Mouse (Mus musculus) forebrain, embryonic 13.5 days (tissue): ENCODE measurements at regions not wholly inside any gene's neighbourhood (a gene's known extent, or its start where the extent isn't known, plus 50 kb on each side); places are given as distances from the start of the nearest gene placed in this dataset.

Experiments
- ATAC-seq: fragments of 200-750 bp; cut with Nextera tagmentation; 2 replicates; pipeline ENCODE4 v1.8.0; 2017
- H3K27ac ChIP-seq: fragments of 300-500 bp; sonication (generic); 2 replicates; pipeline ENCODE4 v1.5.1; 2015; ENCODE audit warnings: inconsistent platforms, mild to moderate bottlenecking, moderate library complexity
- H3K27me3 ChIP-seq: fragments of 300-500 bp; sonication (generic); 2 replicates; pipeline ENCODE4 v1.6.1; 2015; ENCODE audit warnings: mild to moderate bottlenecking, inconsistent platforms
- H3K36me3 ChIP-seq: fragments of 300-500 bp; sonication (generic); 2 replicates; pipeline ENCODE4 v1.6.1; 2015; ENCODE audit warnings: mild to moderate bottlenecking, inconsistent platforms; ENCODE audit not compliant: poor library complexity, severe bottlenecking
- H3K4me1 ChIP-seq: fragments of 300-500 bp; sonication (generic); 2 replicates; pipeline ENCODE4 v1.6.1; 2015; ENCODE audit warnings: inconsistent platforms
- H3K4me2 ChIP-seq: fragments of 300-500 bp; sonication (generic); 2 replicates; pipeline ENCODE4 v1.6.1; 2015; ENCODE audit warnings: inconsistent platforms, mild to moderate bottlenecking, moderate library complexity
- H3K4me3 ChIP-seq: fragments of 300-500 bp; sonication (generic); 2 replicates; pipeline ENCODE4 v1.5.1; 2015; ENCODE audit warnings: mild to moderate bottlenecking, inconsistent platforms
- H3K9ac ChIP-seq: fragments of 300-500 bp; sonication (generic); 2 replicates; pipeline ENCODE4 v1.6.1; 2015; ENCODE audit warnings: mild to moderate bottlenecking, inconsistent platforms
- H3K9me3 ChIP-seq: fragments of 300-500 bp; sonication (generic); replicated peaks from 2 replicates; pipeline ENCODE4 v1.6.1; 2016; ENCODE audit warnings: inconsistent platforms
- WGBS: fragments of 180-500 bp; shearing (Covaris S2); methylation state at CpG from one replicate; pipeline ENCODE4 v1.1.7; 2015; 5-methylcytosine and 5-hydroxymethylcytosine counted together

- no peaks in the 10 kb centered on the region for H3K9me3 ChIP-seq
- no peak overlapping the region for H3K4me2 ChIP-seq
- ATAC-seq, result no peak
- WGBS, result 90% methylated on average over 2 of the region's 2 CpGs
- no peaks in the 10 kb centered on the region for H3K4me1 ChIP-seq
- no peaks in the 10 kb centered on the region for H3K36me3 ChIP-seq
- H3K27me3 ChIP-seq, result no peaks in the 10 kb centered on the region
- H3K4me3 ChIP-seq, result no peak overlapping the region
- H3K9ac ChIP-seq, result no peak overlapping the region
- H3K27ac ChIP-seq, result no peak overlapping the region
These were observed 113.5 kb downstream of the Neurod6 start for GRCm38 (mm10) chr6:55567521-55567920.

GRCm38 (mm10) chr6:55565260-55566209 lies 113.8 kb downstream of the Adcyap1r1 start:
- H3K9ac ChIP-seq, result no peak overlapping the region
- H3K4me2 ChIP-seq, result no peak overlapping the region
- H3K4me1 ChIP-seq, result peaks cover 5% of the 10 kb centered on the region; the same call in 1 of the 2 replicates
- no peaks in the 10 kb centered on the region for H3K36me3 ChIP-seq
- WGBS, result 71% methylated on average over 14 of the region's 14 CpGs
- peak; percentile 83; the same call in 1 of the 2 replicates for ATAC-seq
- no peaks in the 10 kb centered on the region for H3K9me3 ChIP-seq
- H3K4me3 ChIP-seq, result no peak overlapping the region
- no peaks in the 10 kb centered on the region for H3K27me3 ChIP-seq
- H3K27ac ChIP-seq, result peak overlapping the region; percentile 49

GRCm38 (mm10) chr6:55560606-55561005 lies 108.8 kb downstream of the Adcyap1r1 start:
- Histone ChIP-seq H3K4me2 (no peak overlapping the region), H3K36me3 (no peaks in the 10 kb centered on the region), H3K4me1 (peaks cover 5% of the 10 kb centered on the region; the same call in 1 of the 2 replicates), H3K27ac (no peak overlapping the region; the same call in 1 of the 2 replicates), H3K9ac (no peak overlapping the region), H3K4me3 (no peak overlapping the region), H3K9me3 (no peaks in the 10 kb centered on the region), H3K27me3 (no peaks in the 10 kb centered on the region)
- ATAC-seq, result peak; percentile 39; the same call in 1 of the 2 replicates
- 37% methylated on average over 5 of the region's 5 CpGs for WGBS

DNA sequence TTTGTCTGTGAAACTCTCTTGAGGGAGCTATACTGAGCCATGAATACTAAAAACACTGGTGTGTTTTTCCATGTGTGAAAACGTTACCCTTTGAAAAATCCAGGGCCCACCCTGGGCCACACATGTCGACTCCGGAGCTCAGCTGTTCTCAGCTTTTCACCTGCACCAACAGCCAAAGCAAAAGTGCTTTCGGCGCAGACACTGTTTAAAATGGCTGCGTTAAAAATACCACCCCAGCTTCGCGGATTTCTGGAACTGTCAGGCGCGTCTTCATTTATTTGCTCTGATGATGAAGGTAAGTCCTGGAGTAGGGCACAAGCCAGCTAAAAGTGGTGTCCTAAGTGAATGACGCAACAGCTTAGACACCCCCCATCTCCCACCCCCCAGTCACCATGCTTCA lies 108.0 kb downstream of the Adcyap1r1 start:
- Histone ChIP-seq H3K36me3 (no peaks in the 10 kb centered on the region), H3K4me3 (no peak overlapping the region), H3K27me3 (no peaks in the 10 kb centered on the region), H3K9me3 (no peaks in the 10 kb centered on the region), H3K4me1 (peaks cover 5% of the 10 kb centered on the region; the same call in 1 of the 2 replicates), H3K9ac (no peak overlapping the region), H3K27ac (no peak overlapping the region), H3K4me2 (no peak overlapping the region)
- no peak for ATAC-seq
- 86% methylated on average over 11 of the region's 11 CpGs for WGBS
